Mouse (Mus musculus) myocyte (in vitro differentiated cells): ENCODE results near the gene Nrd1. TPM values are rescaled to one million over a fixed set of nuclear protein-coding genes. Genes with fewer than 3 reads are reported as not detected.

Experiments used
- H3K27me3 ChIP-seq: one replicate; pipeline ENCODE4 v1.6.1; 2011; ENCODE audit not compliant: control insufficient read depth, insufficient read depth, insufficient read length
- H3K36me3 ChIP-seq: one replicate; pipeline ENCODE4 v1.6.1; 2011; ENCODE audit not compliant: control insufficient read depth, insufficient read depth
- H3K4me2 ChIP-seq: one replicate; pipeline ENCODE4 v1.6.1; 2011; ENCODE audit warnings: low read depth, control low read depth
- H3K4me3 ChIP-seq: one replicate; pipeline ENCODE4 v1.5.1; 2011; ENCODE audit warnings: mild to moderate bottlenecking, control low read depth, moderate library complexity
- H3K79me2 ChIP-seq: one replicate; pipeline ENCODE4 v1.6.1; 2011; ENCODE audit not compliant: control insufficient read depth, insufficient read depth
- H3ac ChIP-seq: one replicate; pipeline ENCODE4 v1.6.1; 2011; ENCODE audit not compliant: control insufficient read depth, insufficient read length
- CEBPB ChIP-seq: IDR thresholded peaks from 2 replicates; pipeline ENCODE4 v1.6.1; 2011; ENCODE audit warnings: mild to moderate bottlenecking, moderate library complexity; ENCODE audit not compliant: poor library complexity, insufficient read depth, severe bottlenecking
- E2F4 ChIP-seq: IDR thresholded peaks from one replicate; pipeline ENCODE4 v1.6.1; 2011; ENCODE audit warnings: mild to moderate bottlenecking, control low read depth, moderate library complexity; ENCODE audit not compliant: insufficient read depth
- MAX ChIP-seq: IDR thresholded peaks from one replicate; pipeline ENCODE4 v1.6.1; 2011; ENCODE audit warnings: low read depth, mild to moderate bottlenecking, control low read depth
- MYOD1 ChIP-seq, 3 experiments: IDR thresholded peaks; one replicate each; pipeline ENCODE4 v1.6.1; 2011; ENCODE audit warnings: control low read depth in 2 of 3, low read depth in 2 of 3, mild to moderate bottlenecking in 2 of 3, moderate library complexity in 1 of 3; ENCODE audit not compliant: insufficient read length in 2 of 3, control insufficient read depth in 1 of 3
- MYOG ChIP-seq, 3 experiments: IDR thresholded peaks; one replicate each; pipeline ENCODE4 v1.6.1; 2011; ENCODE audit warnings: control low read depth in 2 of 3, low read depth in 2 of 3, mild to moderate bottlenecking in 2 of 3; ENCODE audit not compliant: insufficient read length in 2 of 3, control insufficient read depth in 1 of 3, insufficient read depth in 1 of 3
- POLR2A ChIP-seq: IDR thresholded peaks from one replicate; pipeline ENCODE4 v1.6.1; 2011; ENCODE audit warnings: low read depth, mild to moderate bottlenecking, control low read depth, moderate library complexity; ENCODE audit not compliant: insufficient read length
- POLR2AphosphoS2 ChIP-seq: IDR thresholded peaks from one replicate; pipeline ENCODE4 v1.6.1; 2011; ENCODE audit warnings: low read depth, control low read depth; ENCODE audit not compliant: insufficient read length
- REST ChIP-seq: IDR thresholded peaks from one replicate; pipeline ENCODE4 v1.6.1; 2011; ENCODE audit warnings: mild to moderate bottlenecking, control low read depth, moderate library complexity; ENCODE audit not compliant: insufficient read depth, insufficient read length
- SRF ChIP-seq: IDR thresholded peaks from one replicate; pipeline ENCODE4 v1.6.1; 2011; ENCODE audit warnings: low read depth; ENCODE audit not compliant: control insufficient read depth, insufficient read length
- TCF12 ChIP-seq: IDR thresholded peaks from one replicate; pipeline ENCODE4 v1.6.1; 2011; ENCODE audit warnings: mild to moderate bottlenecking, control low read depth; ENCODE audit not compliant: poor library complexity, insufficient read depth, severe bottlenecking
- TCF3 ChIP-seq: IDR thresholded peaks from one replicate; pipeline ENCODE4 v1.6.1; 2011; ENCODE audit warnings: low read depth, control low read depth; ENCODE audit not compliant: insufficient read length
- USF1 ChIP-seq: IDR thresholded peaks from one replicate; pipeline ENCODE4 v1.6.1; 2011; ENCODE audit warnings: low read depth, mild to moderate bottlenecking, control low read depth, moderate library complexity
- polyA plus RNA-seq: library from polyadenylated mRNA; unstranded; fragments of >200 nt; fragmentation: generic; extraction: Trizol; gene quantifications from one replicate; pipeline ENCODE4 v1.2.1, GENCODE M21; 2012; ENCODE audit warnings: missing spikeins

Gene Nrd1
- polyA plus RNA-seq, 1 experiment: 55.8 TPM

DNA sequence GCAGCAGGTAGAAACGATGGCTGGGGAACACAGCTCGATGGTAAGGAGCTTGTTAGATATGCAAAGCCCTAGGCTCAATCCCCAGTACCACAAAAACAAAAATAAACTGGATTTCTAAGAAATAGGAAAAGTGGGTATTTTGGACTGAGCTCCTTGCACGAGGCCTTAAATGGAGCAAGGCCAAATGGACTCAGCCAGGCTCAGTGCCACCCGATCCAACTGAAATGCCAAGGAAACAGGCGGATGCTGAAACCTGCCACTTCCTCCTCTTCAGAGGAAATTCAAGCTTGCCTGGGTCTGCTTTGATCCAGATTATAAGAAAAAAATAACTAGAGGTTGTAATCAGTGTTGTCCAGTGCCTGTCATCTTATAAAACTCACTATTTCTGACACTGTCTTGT lies 88.7 kb downstream of the Nrd1 start:
- Histone ChIP-seq H3ac (no peak overlapping the region), H3K36me3 (peaks cover 47% of the 10 kb centered on the region), H3K4me2 (no peak overlapping the region), H3K27me3 (no peaks in the 10 kb centered on the region), H3K4me3 (no peak overlapping the region), H3K79me2 (peaks cover 6% of the 10 kb centered on the region)
- TF ChIP-seq MYOD1 (IDR thresholded peaks at IDR 0.05; ENCODE audit: control insufficient read depth in 1 of 3, insufficient read length in 2 of 3, low read depth in 2 of 3): no peak
- TF ChIP-seq SRF: no peak
- no peak for TF ChIP-seq REST
- TF ChIP-seq TCF3: no peak
- no peak for TF ChIP-seq CEBPB
- no peak for TF ChIP-seq USF1
- TF ChIP-seq POLR2A: no peak

GRCm38 (mm10) chr4:109089999-109090398 lies 89.5 kb downstream of the Nrd1 start:
- Histone ChIP-seq H3K27me3 (no peaks in the 10 kb centered on the region), H3K36me3 (peaks cover 48% of the 10 kb centered on the region), H3K79me2 (peaks cover 8% of the 10 kb centered on the region), H3K4me2 (no peak overlapping the region), H3ac (no peak overlapping the region), H3K4me3 (no peak overlapping the region)
- TF ChIP-seq POLR2AphosphoS2 (no peak), MYOG (IDR thresholded peaks at IDR 0.05; ENCODE audit: control insufficient read depth in 1 of 3, insufficient read depth in 1 of 3, insufficient read length in 2 of 3, low read depth in 2 of 3) (no peak), TCF12 (no peak), MAX (no peak), REST (no peak), E2F4 (no peak), POLR2A (no peak), USF1 (no peak), SRF (no peak), TCF3 (no peak), CEBPB (no peak), MYOD1 (IDR thresholded peaks at IDR 0.05; ENCODE audit: control insufficient read depth in 1 of 3, insufficient read length in 2 of 3, low read depth in 2 of 3) (no peak)

DNA sequence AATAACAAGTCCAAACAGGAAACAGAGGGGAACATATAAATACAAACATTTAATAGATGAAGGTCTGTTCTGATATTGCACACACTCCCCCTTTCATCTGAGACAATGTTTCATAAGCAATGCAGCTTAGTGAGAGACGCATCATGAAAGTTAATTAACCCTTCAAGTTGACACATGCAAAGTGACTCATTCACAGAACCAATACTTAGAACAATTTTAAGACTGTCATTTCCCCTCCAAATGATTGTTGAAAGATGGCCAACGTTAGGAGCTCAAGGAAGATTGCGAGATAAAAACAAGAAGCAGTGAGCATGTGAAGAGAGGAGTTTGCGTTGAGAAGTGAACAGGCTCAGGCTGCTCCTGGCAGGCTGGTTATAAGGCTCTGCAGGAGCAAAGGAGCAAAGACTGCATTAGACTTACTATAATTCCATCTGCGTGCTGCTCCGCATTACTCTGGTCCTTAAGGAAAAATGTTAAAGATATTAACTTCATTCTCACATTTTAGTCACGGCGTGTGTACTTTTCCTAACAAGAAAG lies 90.9 kb downstream of the Nrd1 start:
- no peak overlapping the region for H3K4me2 ChIP-seq
- no peak for TF ChIP-seq MYOD1 (IDR thresholded peaks at IDR 0.05; ENCODE audit: control insufficient read depth in 1 of 3, insufficient read length in 2 of 3, low read depth in 2 of 3)
- TF ChIP-seq POLR2AphosphoS2: no peak
- TF ChIP-seq MYOG (IDR thresholded peaks at IDR 0.05; ENCODE audit: control insufficient read depth in 1 of 3, insufficient read depth in 1 of 3, insufficient read length in 2 of 3, low read depth in 2 of 3): no peak
- no peak for TF ChIP-seq SRF
- no peak for TF ChIP-seq CEBPB
- TF ChIP-seq TCF3: no peak
- TF ChIP-seq MAX: no peak
- no peak for TF ChIP-seq POLR2A
- TF ChIP-seq TCF12: no peak
- H3K27me3 ChIP-seq: no peaks in the 10 kb centered on the region
- peaks cover 3% of the 10 kb centered on the region for H3K79me2 ChIP-seq
- peaks cover 38% of the 10 kb centered on the region for H3K36me3 ChIP-seq
- H3ac ChIP-seq: no peak overlapping the region
- H3K4me3 ChIP-seq: no peak overlapping the region

DNA sequence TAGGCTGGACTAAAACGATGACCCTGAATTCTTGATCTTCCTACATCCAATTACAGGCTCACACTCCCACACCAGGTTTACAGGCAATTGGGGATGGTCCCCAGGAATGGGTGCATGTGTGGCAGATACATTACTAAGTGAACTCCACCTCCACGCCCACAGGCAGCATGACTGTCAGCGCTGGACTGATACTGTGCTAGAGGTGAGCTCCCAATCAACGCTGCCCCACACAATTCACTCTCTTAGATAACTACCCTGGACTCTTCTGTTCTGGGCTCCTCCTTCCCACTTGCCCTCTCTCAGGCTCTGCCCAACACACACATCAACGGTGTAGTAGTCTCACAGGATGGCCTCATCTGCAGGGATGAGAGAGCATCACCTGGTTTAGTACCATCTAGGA lies 91.9 kb downstream of the Nrd1 start:
- Histone ChIP-seq H3K79me2 (peaks cover 3% of the 10 kb centered on the region), H3K36me3 (peaks cover 38% of the 10 kb centered on the region), H3K4me3 (no peak overlapping the region), H3ac (no peak overlapping the region), H3K27me3 (no peaks in the 10 kb centered on the region), H3K4me2 (no peak overlapping the region)
- TF ChIP-seq REST (no peak), MAX (no peak), SRF (no peak)

DNA sequence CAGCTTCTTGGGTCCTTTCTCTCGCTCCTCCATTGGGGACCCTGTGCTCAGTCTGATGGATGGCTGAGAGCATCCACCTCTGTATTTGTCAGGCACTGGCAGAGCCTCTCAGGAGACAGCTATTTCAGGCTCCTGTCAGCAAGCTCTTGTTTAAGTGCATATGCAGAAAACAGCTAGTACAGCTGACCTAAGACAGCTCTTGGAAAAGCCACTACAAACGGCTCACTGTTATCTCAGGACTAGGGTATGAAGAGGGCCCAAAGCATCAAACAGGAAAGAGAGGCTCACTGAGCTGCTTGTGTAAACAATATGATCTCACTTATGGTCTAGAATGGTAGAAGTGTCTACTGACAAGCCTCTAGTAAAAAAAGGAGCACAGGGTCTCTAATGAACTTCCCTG lies 93.8 kb downstream of the Nrd1 start:
- peaks cover 37% of the 10 kb centered on the region for H3K36me3 ChIP-seq
- no peak overlapping the region for H3K4me2 ChIP-seq
- TF ChIP-seq MAX (no peak), TCF12 (no peak), POLR2AphosphoS2 (no peak), MYOG (IDR thresholded peaks at IDR 0.05; ENCODE audit: control insufficient read depth in 1 of 3, insufficient read depth in 1 of 3, insufficient read length in 2 of 3, low read depth in 2 of 3) (no peak), MYOD1 (IDR thresholded peaks at IDR 0.05; ENCODE audit: control insufficient read depth in 1 of 3, insufficient read length in 2 of 3, low read depth in 2 of 3) (no peak), POLR2A (no peak), USF1 (no peak), TCF3 (no peak), SRF (no peak), CEBPB (no peak), E2F4 (no peak), REST (no peak)

More for the DNA sequence above, 93.8 kb downstream of the Nrd1 start:
- H3K79me2 ChIP-seq: peaks cover 3% of the 10 kb centered on the region
- no peaks in the 10 kb centered on the region for H3K27me3 ChIP-seq
- H3K4me3 ChIP-seq: no peak overlapping the region
- H3ac ChIP-seq: no peak overlapping the region
